Mouse (Mus musculus): ENCODE results near the gene Gm44965. TPM values are rescaled to one million over a fixed set of nuclear protein-coding genes. Genes with fewer than 3 reads are reported as not detected.

The Gm44965 gene
- polyA plus RNA-seq, 1 experiment from 2014 or later: not detected

- Histone ChIP-seq H3K9ac (ENCODE audit: low read length) (no peak overlapping the region), H3K36me3 (ENCODE audit: control insufficient read depth, insufficient read depth, low read length) (no peaks in the 10 kb centered on the region), H3K27me3 (ENCODE audit: control insufficient read depth, insufficient read depth, low read length) (no peaks in the 10 kb centered on the region), H3K4me2 (no peak overlapping the region), H3K4me3 (ENCODE audit: low read depth, low read length) (no peak overlapping the region), H3K27ac (ENCODE audit: low read depth, low read length) (no peak overlapping the region), H3K9me3 (ENCODE audit: control insufficient read depth, low read length) (no peaks in the 10 kb centered on the region), H3K4me1 (ENCODE audit: control insufficient read depth, insufficient read depth, low read length) (no peaks in the 10 kb centered on the region)
- DNase-seq (ENCODE audit: low spot score, missing footprints) (no peak), ATAC-seq (ENCODE audit: low FRiP score) (no peak)
- 81% methylated on average over 4 of the region's 4 CpGs for WGBS
These were observed 71.0 kb downstream of the Gm44965 start for GRCm38 (mm10) chr6:48664750-48665149.

- no peaks in the 10 kb centered on the region for H3K27me3 ChIP-seq (ENCODE audit: control insufficient read depth, insufficient read depth, low read length)
- no peak overlapping the region for H3K27ac ChIP-seq (ENCODE audit: low read depth, low read length)
- no peaks in the 10 kb centered on the region for H3K9me3 ChIP-seq (ENCODE audit: control insufficient read depth, low read length)
- H3K4me3 ChIP-seq (ENCODE audit: low read depth, low read length): no peak overlapping the region
- no peak overlapping the region for H3K9ac ChIP-seq (ENCODE audit: low read length)
- H3K4me2 ChIP-seq: no peak overlapping the region
- no peaks in the 10 kb centered on the region for H3K4me1 ChIP-seq (ENCODE audit: control insufficient read depth, insufficient read depth, low read length)
- no peaks in the 10 kb centered on the region for H3K36me3 ChIP-seq (ENCODE audit: control insufficient read depth, insufficient read depth, low read length)
- WGBS: 91% methylated on average over 9 of the region's 9 CpGs
- ATAC-seq (ENCODE audit: low FRiP score): no peak
- DNase-seq (ENCODE audit: low spot score, missing footprints): no peak
These were observed 71.7 kb downstream of the Gm44965 start for GRCm38 (mm10) chr6:48665471-48665870.

- H3K4me1 ChIP-seq (ENCODE audit: control insufficient read depth, insufficient read depth, low read length): no peaks in the 10 kb centered on the region
- no peak overlapping the region for H3K27ac ChIP-seq (ENCODE audit: low read depth, low read length)
- ATAC-seq (ENCODE audit: low FRiP score) (no peak), DNase-seq (ENCODE audit: low spot score, missing footprints) (no peak)
- H3K36me3 ChIP-seq (ENCODE audit: control insufficient read depth, insufficient read depth, low read length): no peaks in the 10 kb centered on the region
- WGBS: 71% methylated on average over 7 of the region's 7 CpGs
- H3K9ac ChIP-seq (ENCODE audit: low read length): no peak overlapping the region
- H3K4me3 ChIP-seq (ENCODE audit: low read depth, low read length): no peak overlapping the region
- no peaks in the 10 kb centered on the region for H3K9me3 ChIP-seq (ENCODE audit: control insufficient read depth, low read length)
- no peak overlapping the region for H3K4me2 ChIP-seq
- H3K27me3 ChIP-seq (ENCODE audit: control insufficient read depth, insufficient read depth, low read length): no peaks in the 10 kb centered on the region
These were observed 72.4 kb downstream of the Gm44965 start for GRCm38 (mm10) chr6:48666159-48666586.

- Histone ChIP-seq H3K9ac (ENCODE audit: low read length) (no peak overlapping the region), H3K4me3 (ENCODE audit: low read depth, low read length) (no peak overlapping the region), H3K27ac (ENCODE audit: low read depth, low read length) (no peak overlapping the region), H3K4me1 (ENCODE audit: control insufficient read depth, insufficient read depth, low read length) (no peaks in the 10 kb centered on the region), H3K4me2 (no peak overlapping the region), H3K36me3 (ENCODE audit: control insufficient read depth, insufficient read depth, low read length) (no peaks in the 10 kb centered on the region), H3K27me3 (ENCODE audit: control insufficient read depth, insufficient read depth, low read length) (no peaks in the 10 kb centered on the region), H3K9me3 (ENCODE audit: control insufficient read depth, low read length) (no peaks in the 10 kb centered on the region)
- ATAC-seq (ENCODE audit: low FRiP score) (no peak), DNase-seq (ENCODE audit: low spot score, missing footprints) (no peak)
These were observed 74.3 kb downstream of the Gm44965 start for GRCm38 (mm10) chr6:48668022-48668421.

Other genes starting within 250 kb of the Gm44965 start
- gene Krba1, start 198.4 kb upstream of the Gm44965 start, polyA plus RNA-seq (2014; fragmentation: Nextera tagmentation; extraction: Ambion mirVana): 15.2 and 16.6 TPM in 2 replicates
- 12.7 and 14.3 TPM in 2 replicates for gene Zfp467, start 148.1 kb upstream of the Gm44965 start, polyA plus RNA-seq (2014; fragmentation: Nextera tagmentation; extraction: Ambion mirVana)
- gene Sspo, start 145.7 kb upstream of the Gm44965 start, polyA plus RNA-seq (2014; fragmentation: Nextera tagmentation; extraction: Ambion mirVana): 0.10 and 0.23 TPM in 2 replicates
- 64.4 and 71.4 TPM in 2 replicates for gene Atp6v0e2, start 56.3 kb upstream of the Gm44965 start, polyA plus RNA-seq (2014; fragmentation: Nextera tagmentation; extraction: Ambion mirVana)
- gene Lrrc61, start 39.1 kb upstream of the Gm44965 start, polyA plus RNA-seq (2014; fragmentation: Nextera tagmentation; extraction: Ambion mirVana): 15.5 and 15.9 TPM in 2 replicates
- 1.4 and 1.6 TPM in 2 replicates for gene Rarres2, start 21.2 kb upstream of the Gm44965 start, polyA plus RNA-seq (2014; fragmentation: Nextera tagmentation; extraction: Ambion mirVana)
- not detected in 2 replicates for gene Gm45021, start 4.3 kb upstream of the Gm44965 start, polyA plus RNA-seq (2014; fragmentation: Nextera tagmentation; extraction: Ambion mirVana)
- gene Repin1, start 58 bp upstream of the Gm44965 start, polyA plus RNA-seq (2014; fragmentation: Nextera tagmentation; extraction: Ambion mirVana): 39.9 and 44.1 TPM in 2 replicates
- 7.8 and 9.3 TPM in 2 replicates for gene Zfp775, start 8.1 kb downstream of the Gm44965 start, polyA plus RNA-seq (2014; fragmentation: Nextera tagmentation; extraction: Ambion mirVana)
- 0.52 and 0.82 TPM in 2 replicates for gene AI854703, start 32.8 kb downstream of the Gm44965 start, polyA plus RNA-seq (2014; fragmentation: Nextera tagmentation; extraction: Ambion mirVana)
- 0.18 and 0.25 TPM in 2 replicates for gene Gimap8, start 53.3 kb downstream of the Gm44965 start, polyA plus RNA-seq (2014; fragmentation: Nextera tagmentation; extraction: Ambion mirVana)
- gene Gimap9, start 82.2 kb downstream of the Gm44965 start, polyA plus RNA-seq (2014; fragmentation: Nextera tagmentation; extraction: Ambion mirVana): 2.9 and 3.0 TPM in 2 replicates
- gene Gimap4, start 90.6 kb downstream of the Gm44965 start, polyA plus RNA-seq (2014; fragmentation: Nextera tagmentation; extraction: Ambion mirVana): 4.8 and 5.6 TPM in 2 replicates
- gene Gimap6, start 114.3 kb downstream of the Gm44965 start, polyA plus RNA-seq (2014; fragmentation: Nextera tagmentation; extraction: Ambion mirVana): 7.1 and 7.3 TPM in 2 replicates
- 0.75 and 1.3 TPM in 2 replicates for gene Gm28053, start 124.7 kb downstream of the Gm44965 start, polyA plus RNA-seq (2014; fragmentation: Nextera tagmentation; extraction: Ambion mirVana)
- gene Gimap7, start 124.7 kb downstream of the Gm44965 start, polyA plus RNA-seq (2014; fragmentation: Nextera tagmentation; extraction: Ambion mirVana): not detected in 2 replicates
- gene Gimap1, start 145.1 kb downstream of the Gm44965 start, polyA plus RNA-seq (2014; fragmentation: Nextera tagmentation; extraction: Ambion mirVana): 4.7 TPM in 2 replicates
- 0.62 and 0.83 TPM in 2 replicates for gene Gimap5, start 152.3 kb downstream of the Gm44965 start, polyA plus RNA-seq (2014; fragmentation: Nextera tagmentation; extraction: Ambion mirVana)
- not detected in 2 replicates for gene Gimap3, start 176.9 kb downstream of the Gm44965 start, polyA plus RNA-seq (2014; fragmentation: Nextera tagmentation; extraction: Ambion mirVana)
- gene Tmem176a, start 247.0 kb downstream of the Gm44965 start, polyA plus RNA-seq (2014; fragmentation: Nextera tagmentation; extraction: Ambion mirVana): 18.9 and 19.6 TPM in 2 replicates
- 54.8 and 58.8 TPM in 2 replicates for gene Tmem176b, start 247.6 kb downstream of the Gm44965 start, polyA plus RNA-seq (2014; fragmentation: Nextera tagmentation; extraction: Ambion mirVana)

Measured in midbrain, embryonic 11.5 days (tissue).